Mouse (Mus musculus) forebrain, embryonic 11.5 days (tissue): ENCODE results near the gene Sh3pxd2a. TPM values are rescaled to one million over a fixed set of nuclear protein-coding genes. Genes with fewer than 3 reads are reported as not detected.

Source experiments
- ATAC-seq: fragments of 200-750 bp; cut with Nextera tagmentation; replicated peaks from 2 replicates; pipeline ENCODE4 v1.8.0; 2017; ENCODE audit warnings: moderate TSS enrichment; ENCODE audit not compliant: low FRiP score
- DNase-seq: peaks from one replicate; pipeline ENCODE4 v3.0.0-alpha.2; 2017; ENCODE audit warnings: low spot score
- H3K27ac ChIP-seq: fragments of 300-500 bp; sonication (generic); 2 replicates; pipeline ENCODE4 v1.5.1; 2014; ENCODE audit warnings: low read depth, low read length
- H3K27me3 ChIP-seq: fragments of 300-500 bp; sonication (generic); 2 replicates; pipeline ENCODE4 v1.6.1; 2014; ENCODE audit warnings: mild to moderate bottlenecking, low read length, mixed read lengths; ENCODE audit not compliant: control insufficient read depth, insufficient read depth
- H3K36me3 ChIP-seq: fragments of 300-500 bp; sonication (generic); 2 replicates; pipeline ENCODE4 v1.6.1; 2014; ENCODE audit warnings: mild to moderate bottlenecking, low read length, moderate library complexity, mixed read lengths; ENCODE audit not compliant: control insufficient read depth, insufficient read depth
- H3K4me1 ChIP-seq: fragments of 300-500 bp; sonication (generic); replicated peaks from 2 replicates; pipeline ENCODE4 v1.6.1; 2014; ENCODE audit warnings: low read length, mixed read lengths; ENCODE audit not compliant: control insufficient read depth, insufficient read depth
- H3K4me2 ChIP-seq: fragments of 300-500 bp; sonication (generic); 2 replicates; pipeline ENCODE4 v1.6.1; 2014; ENCODE audit warnings: low read depth, mild to moderate bottlenecking, low read length, moderate library complexity, mixed read lengths; ENCODE audit not compliant: severe bottlenecking
- H3K4me3 ChIP-seq: fragments of 300-500 bp; sonication (generic); 2 replicates; pipeline ENCODE4 v1.5.1; 2014; ENCODE audit warnings: low read depth, low read length
- H3K9ac ChIP-seq: fragments of 300-500 bp; sonication (generic); 2 replicates; pipeline ENCODE4 v1.6.1; 2014; ENCODE audit warnings: low read length
- H3K9me3 ChIP-seq: fragments of 300-500 bp; sonication (generic); 2 replicates; pipeline ENCODE4 v1.6.1; 2016; ENCODE audit warnings: low read length, mixed read lengths; ENCODE audit not compliant: control insufficient read depth
- WGBS: fragments of 180-500 bp; shearing (Covaris S2); extraction: QIAGEN DNeasy Blood & Tissue Kit; methylation state at CpG from one replicate; pipeline ENCODE4 v1.1.7; 2014; 5-methylcytosine and 5-hydroxymethylcytosine counted together
- polyA plus RNA-seq: library from polyadenylated mRNA; unstranded; fragments of >200 nt; fragmentation: Nextera tagmentation; extraction: Ambion mirVana; gene quantifications from 2 replicates; pipeline ENCODE4 v1.2.1, GENCODE M21; 2014

The Sh3pxd2a gene
- polyA plus RNA-seq, 1 experiment from 2014 or later, result 5.2 TPM

DNA sequence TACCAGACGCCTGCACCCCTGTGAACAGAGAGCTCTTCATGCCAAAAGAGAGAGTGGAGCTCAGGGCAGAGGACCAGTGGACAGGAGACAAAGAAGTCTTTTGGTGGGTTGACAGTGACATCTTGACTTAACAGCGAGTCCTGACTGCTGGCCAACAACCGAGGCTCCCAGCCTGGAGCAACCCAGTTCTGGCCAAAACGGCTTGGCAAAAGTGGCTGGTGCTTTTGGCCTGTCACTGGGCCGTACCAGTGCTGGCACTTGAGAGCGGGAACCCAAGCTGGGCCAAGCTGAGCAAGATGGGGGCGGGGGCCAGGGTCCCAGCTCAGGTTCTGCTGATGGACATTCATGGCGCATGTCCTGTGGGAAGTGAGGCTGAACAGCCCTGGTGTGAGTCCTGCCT, 97.6 kb downstream of the Sh3pxd2a start:
- Histone ChIP-seq H3K9me3 (no peaks in the 10 kb centered on the region), H3K4me1 (no peaks in the 10 kb centered on the region), H3K4me2 (no peak overlapping the region), H3K27me3 (no peaks in the 10 kb centered on the region), H3K4me3 (no peak overlapping the region), H3K27ac (no peak overlapping the region), H3K9ac (no peak overlapping the region), H3K36me3 (no peaks in the 10 kb centered on the region)
- WGBS, result 92% methylated on average over 8 of the region's 8 CpGs
- DNase-seq (no peak), ATAC-seq (no peak)

DNA sequence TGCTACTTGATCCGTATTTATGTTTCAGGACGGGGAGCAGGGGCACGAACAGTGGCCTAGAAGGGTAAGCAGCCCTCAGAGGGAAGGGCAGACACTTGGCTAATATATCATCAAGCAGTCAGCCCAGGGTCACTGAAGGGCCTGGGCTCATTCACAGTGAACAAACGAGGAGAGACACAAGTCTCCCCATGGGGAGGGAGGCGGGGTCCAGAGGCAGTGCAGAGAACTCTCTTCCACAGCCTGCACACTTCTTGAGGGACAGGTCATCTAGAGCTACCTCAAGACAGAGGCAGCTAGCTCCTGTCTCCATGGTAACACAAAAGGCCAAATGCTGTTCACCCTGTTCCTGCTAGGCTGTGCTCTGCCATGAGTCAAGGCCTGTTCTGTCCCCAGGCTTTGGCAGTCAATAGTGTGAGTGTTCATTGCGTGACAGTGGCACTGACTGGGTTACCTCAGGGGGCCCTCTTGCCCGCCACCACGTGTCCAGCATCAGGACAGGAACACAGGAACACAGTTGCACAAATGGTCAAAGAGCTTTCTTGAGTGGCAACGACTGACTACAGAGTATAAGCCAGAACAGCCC, 101.0 kb downstream of the Sh3pxd2a start:
- WGBS, result 69% methylated on average over 9 of the region's 9 CpGs
- no peak for ATAC-seq

DNA sequence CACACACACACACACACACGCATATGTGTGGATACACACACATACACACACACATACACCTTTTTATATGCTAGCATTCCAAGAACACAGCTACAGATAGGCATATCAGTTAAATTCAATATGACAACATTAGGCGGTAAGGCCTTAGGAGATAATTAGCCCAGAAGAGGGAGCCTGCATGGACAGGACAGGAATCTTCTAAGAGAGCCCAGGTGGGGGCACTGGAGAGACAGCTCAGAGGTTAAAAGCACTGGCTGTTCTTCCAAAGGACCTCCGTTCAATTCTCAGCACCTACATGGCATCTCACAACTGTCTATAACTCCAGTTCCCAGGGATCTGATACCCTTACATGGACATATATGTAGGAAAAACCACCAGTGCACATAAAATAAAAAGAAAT, 103.3 kb downstream of the Sh3pxd2a start:
- DNase-seq (no peak), ATAC-seq (no peak)
- H3K36me3 ChIP-seq, result no peaks in the 10 kb centered on the region
- 83% methylated on average over 3 of the region's 3 CpGs for WGBS
- no peaks in the 10 kb centered on the region for H3K27me3 ChIP-seq
- no peak overlapping the region for H3K4me2 ChIP-seq
- H3K9me3 ChIP-seq, result no peaks in the 10 kb centered on the region
- H3K9ac ChIP-seq, result no peak overlapping the region
- no peak overlapping the region for H3K4me3 ChIP-seq
- H3K4me1 ChIP-seq, result no peaks in the 10 kb centered on the region
- no peak overlapping the region for H3K27ac ChIP-seq

More for the DNA sequence above, 101.0 kb downstream of the Sh3pxd2a start:
- no peak overlapping the region for H3K9ac ChIP-seq
- H3K4me3 ChIP-seq, result no peak overlapping the region
- H3K27me3 ChIP-seq, result no peaks in the 10 kb centered on the region
- no peak overlapping the region for H3K27ac ChIP-seq
- no peak overlapping the region for H3K4me2 ChIP-seq
- H3K36me3 ChIP-seq, result no peaks in the 10 kb centered on the region
- H3K9me3 ChIP-seq, result no peaks in the 10 kb centered on the region
- DNase-seq, result no peak
- H3K4me1 ChIP-seq, result no peaks in the 10 kb centered on the region

- Histone ChIP-seq H3K4me1 (peaks cover under 1% of the 10 kb centered on the region; the same call in 1 of the 2 replicates), H3K9ac (no peak overlapping the region), H3K4me3 (no peak overlapping the region), H3K9me3 (no peaks in the 10 kb centered on the region), H3K27me3 (no peaks in the 10 kb centered on the region), H3K27ac (no peak overlapping the region), H3K4me2 (no peak overlapping the region), H3K36me3 (no peaks in the 10 kb centered on the region)
- DNase-seq (no peak), ATAC-seq (no peak)
- WGBS, result 91% methylated on average over 16 of the region's 16 CpGs
These were observed 104.2 kb downstream of the Sh3pxd2a start for GRCm38 (mm10) chr19:47360017-47360416.

DNA sequence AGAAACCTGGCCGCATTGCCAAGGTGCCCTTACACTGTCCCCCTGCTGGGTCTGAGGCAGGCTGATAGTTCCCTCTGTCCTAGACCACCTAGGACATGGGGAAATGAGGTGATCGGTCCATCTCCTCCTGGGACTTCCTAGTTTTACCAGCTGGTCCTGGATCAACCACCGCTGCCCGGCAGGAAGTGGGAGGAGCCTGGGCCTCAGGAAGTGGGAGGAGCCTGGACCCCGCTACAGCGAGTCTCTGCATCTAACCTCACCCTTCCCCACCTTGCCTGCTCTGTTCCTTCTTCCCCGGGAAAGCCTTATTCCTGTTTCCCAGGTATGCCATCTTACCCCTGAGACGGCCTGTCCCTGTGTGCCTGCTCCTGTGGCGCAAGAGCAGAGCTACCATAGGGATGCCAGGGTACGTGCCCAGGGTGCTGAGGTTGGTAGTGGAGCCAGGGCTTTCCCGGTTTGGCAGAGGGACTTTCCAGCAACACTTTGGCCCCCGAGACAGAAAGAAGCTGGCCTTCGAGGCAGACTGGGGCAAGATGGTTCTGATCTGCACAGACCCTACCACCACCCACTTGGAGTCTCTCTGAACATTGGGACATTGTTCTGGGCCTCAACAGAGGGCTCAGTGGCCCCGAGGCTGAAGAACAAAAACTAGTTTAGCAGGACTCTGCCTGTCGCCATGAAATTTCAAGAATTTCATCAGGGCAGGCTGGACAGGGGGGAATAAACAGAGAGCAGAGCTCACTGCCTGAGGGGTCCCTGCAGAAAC, 104.9 kb downstream of the Sh3pxd2a start:
- Histone ChIP-seq H3K27me3 (no peaks in the 10 kb centered on the region), H3K4me3 (peak overlapping the region; percentile 16; the same call in 1 of the 2 replicates), H3K36me3 (no peaks in the 10 kb centered on the region), H3K27ac (no peak overlapping the region), H3K4me1 (peaks cover 7% of the 10 kb centered on the region; the same call in 1 of the 2 replicates), H3K9me3 (no peaks in the 10 kb centered on the region), H3K4me2 (0 out of 2 replicates have a peak overlapping the region, but pooled peaks have one; percentile 9), H3K9ac (no peak overlapping the region)
- 53% methylated on average over 15 of the region's 15 CpGs for WGBS
- no peak for DNase-seq
- ATAC-seq, result no peak

DNA sequence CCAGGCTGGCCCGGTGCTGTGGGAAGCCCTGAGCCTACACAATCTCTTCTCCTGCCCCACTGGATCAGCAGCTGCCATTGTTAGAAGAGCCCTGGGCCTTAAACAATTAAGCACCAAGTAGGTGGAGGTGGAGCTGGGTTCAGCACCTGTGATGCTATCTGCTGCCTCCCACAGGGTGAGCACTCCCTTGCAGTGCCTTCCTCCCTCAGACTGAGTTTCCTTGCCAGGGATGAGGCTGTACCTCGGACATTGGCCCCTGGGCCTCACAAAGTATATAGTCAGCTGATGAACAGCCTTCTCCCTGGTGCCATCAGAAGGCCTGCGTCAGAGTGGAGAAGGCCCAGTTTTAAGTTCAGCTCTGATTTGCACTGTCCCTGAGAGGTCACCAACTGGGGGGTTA, 106.9 kb downstream of the Sh3pxd2a start:
- DNase-seq (no peak), ATAC-seq (no peak)
- Histone ChIP-seq H3K4me2 (no peak overlapping the region), H3K9ac (no peak overlapping the region), H3K36me3 (no peaks in the 10 kb centered on the region), H3K4me3 (no peak overlapping the region), H3K27me3 (no peaks in the 10 kb centered on the region), H3K27ac (no peak overlapping the region), H3K9me3 (no peaks in the 10 kb centered on the region), H3K4me1 (peaks cover 9% of the 10 kb centered on the region; the same call in 1 of the 2 replicates)
- 64% methylated on average over 3 of the region's 3 CpGs for WGBS

GRCm38 (mm10) chr19:47356188-47356857, 107.9 kb downstream of the Sh3pxd2a start:
- Histone ChIP-seq H3K4me3 (no peak overlapping the region), H3K9ac (no peak overlapping the region), H3K27ac (no peak overlapping the region), H3K4me1 (peaks cover 9% of the 10 kb centered on the region; the same call in 1 of the 2 replicates), H3K27me3 (no peaks in the 10 kb centered on the region), H3K9me3 (no peaks in the 10 kb centered on the region), H3K36me3 (no peaks in the 10 kb centered on the region), H3K4me2 (no peak overlapping the region)
- 9% methylated on average over 4 of the region's 6 CpGs for whole genome bisulfite sequencing
- DNase-seq (peak; percentile 88), ATAC-seq (peak; percentile 51; the same call in 1 of the 2 replicates)

- DNase-seq, result peak; percentile 72
- Histone ChIP-seq H3K9me3 (no peaks in the 10 kb centered on the region), H3K4me3 (no peak overlapping the region), H3K9ac (peak overlapping the region; percentile 27; the same call in 1 of the 2 replicates), H3K4me2 (no peak overlapping the region), H3K36me3 (no peaks in the 10 kb centered on the region), H3K27me3 (no peaks in the 10 kb centered on the region), H3K27ac (peak overlapping the region; percentile 50; the same call in 1 of the 2 replicates), H3K4me1 (peaks cover 9% of the 10 kb centered on the region; the same call in 1 of the 2 replicates)
- WGBS, result 33% methylated on average over 8 of the region's 8 CpGs
- peak; percentile 64 for ATAC-seq
These were observed 109.7 kb downstream of the Sh3pxd2a start for GRCm38 (mm10) chr19:47354456-47354855.
